Mouse (Mus musculus) hindbrain, embryonic 16.5 days (tissue): ENCODE measurements at regions not wholly inside any gene's neighbourhood (a gene's known extent, or its start where the extent isn't known, plus 50 kb on each side); places are given as distances from the start of the nearest gene placed in this dataset.

Experiments used
- ATAC-seq: fragments of 200-750 bp; cut with Nextera tagmentation; 2 replicates; pipeline ENCODE4 v1.8.0; 2017; ENCODE audit warnings: moderate TSS enrichment, moderate library complexity
- H3K27ac ChIP-seq: fragments of 300-500 bp; sonication (generic); 2 replicates; pipeline ENCODE4 v1.5.1; 2014; ENCODE audit warnings: low read depth, mild to moderate bottlenecking, control low read depth, low read length, moderate library complexity
- H3K27me3 ChIP-seq: fragments of 300-500 bp; sonication (generic); replicated peaks from 2 replicates; pipeline ENCODE4 v1.6.1; 2014; ENCODE audit warnings: low read length; ENCODE audit not compliant: control insufficient read depth, insufficient read depth
- H3K36me3 ChIP-seq: fragments of 300-500 bp; sonication (generic); 2 replicates; pipeline ENCODE4 v1.6.1; 2014; ENCODE audit warnings: mild to moderate bottlenecking, low read length, moderate library complexity, mixed read lengths; ENCODE audit not compliant: control insufficient read depth, insufficient read depth
- H3K4me1 ChIP-seq: fragments of 300-500 bp; sonication (generic); 2 replicates; pipeline ENCODE4 v1.6.1; 2014; ENCODE audit warnings: low read depth, low read length; ENCODE audit not compliant: control insufficient read depth, insufficient read depth
- H3K4me2 ChIP-seq: fragments of 300-500 bp; sonication (generic); 2 replicates; pipeline ENCODE4 v1.6.1; 2014; ENCODE audit warnings: mild to moderate bottlenecking, low read length, control low read depth, moderate library complexity
- H3K4me3 ChIP-seq: fragments of 300-500 bp; sonication (generic); 2 replicates; pipeline ENCODE4 v1.5.1; 2014; ENCODE audit warnings: mild to moderate bottlenecking, low read length, control low read depth, moderate library complexity
- H3K9ac ChIP-seq: fragments of 300-500 bp; sonication (generic); 2 replicates; pipeline ENCODE4 v1.6.1; 2014; ENCODE audit warnings: low read depth, mild to moderate bottlenecking, control low read depth, low read length, moderate library complexity
- H3K9me3 ChIP-seq: fragments of 300-500 bp; sonication (generic); 2 replicates; pipeline ENCODE4 v1.6.1; 2014; ENCODE audit warnings: mild to moderate bottlenecking, low read length, moderate library complexity; ENCODE audit not compliant: control insufficient read depth
- WGBS: fragments of 180-500 bp; shearing (Covaris S2); extraction: QIAGEN DNeasy Blood & Tissue Kit; methylation state at CpG from one replicate; pipeline ENCODE4 v1.1.7; 2014; 5-methylcytosine and 5-hydroxymethylcytosine counted together

DNA sequence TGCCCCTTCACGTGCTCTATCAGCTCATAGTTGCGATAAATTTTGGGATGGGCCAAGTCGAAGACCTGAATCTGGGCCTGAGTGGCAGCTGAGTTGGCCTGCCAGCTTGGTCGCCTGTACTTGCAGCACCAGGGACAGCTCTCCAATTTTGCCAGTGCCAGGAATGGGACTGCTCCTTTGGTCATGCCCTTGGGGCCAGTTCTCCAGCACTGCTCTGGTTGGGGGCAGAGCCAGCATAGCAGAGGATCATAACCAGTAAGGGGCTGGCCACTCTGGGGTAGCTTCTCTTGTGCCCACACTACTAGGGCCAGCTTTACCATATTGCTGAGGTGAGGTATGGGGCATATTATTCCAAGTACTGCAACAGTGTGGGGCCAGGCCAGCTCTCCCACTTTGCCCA is 397.0 kb upstream of the Cadm2 start:
- no peaks in the 10 kb centered on the region for H3K27me3 ChIP-seq
- no peaks in the 10 kb centered on the region for H3K36me3 ChIP-seq
- no peak for ATAC-seq
- no peaks in the 10 kb centered on the region for H3K9me3 ChIP-seq
- no peak overlapping the region for H3K4me3 ChIP-seq
- no peak overlapping the region for H3K27ac ChIP-seq
- H3K9ac ChIP-seq, result no peak overlapping the region
- H3K4me2 ChIP-seq, result no peak overlapping the region
- 76% methylated on average over 4 of the region's 4 CpGs for WGBS
- H3K4me1 ChIP-seq, result no peaks in the 10 kb centered on the region

DNA sequence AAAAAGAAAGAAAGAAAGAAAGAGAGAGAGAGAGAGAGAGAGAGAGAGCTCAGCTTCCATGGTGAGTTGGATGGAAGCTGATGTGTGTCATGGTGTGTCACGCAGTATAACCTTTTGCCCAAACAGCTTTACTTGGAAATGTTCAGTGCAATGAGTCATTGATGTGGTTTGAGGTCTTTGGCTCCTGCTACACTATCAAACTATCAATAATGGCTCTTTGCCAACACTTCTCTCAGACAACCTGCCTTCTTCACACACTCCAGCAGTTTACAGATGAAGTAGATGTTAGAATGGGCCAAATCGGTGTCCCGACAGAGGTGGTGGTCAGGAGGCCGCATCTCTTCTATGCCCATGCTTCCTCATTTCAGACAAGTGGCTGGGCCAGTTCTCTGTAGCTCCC is 369.0 kb upstream of the Cadm2 start:
- Histone ChIP-seq H3K9me3 (no peaks in the 10 kb centered on the region), H3K36me3 (no peaks in the 10 kb centered on the region), H3K27me3 (no peaks in the 10 kb centered on the region), H3K4me1 (no peaks in the 10 kb centered on the region), H3K4me2 (no peak overlapping the region), H3K9ac (no peak overlapping the region), H3K4me3 (no peak overlapping the region), H3K27ac (no peak overlapping the region)
- ATAC-seq, result no peak
- 94% methylated on average over 4 of the region's 4 CpGs for WGBS

DNA sequence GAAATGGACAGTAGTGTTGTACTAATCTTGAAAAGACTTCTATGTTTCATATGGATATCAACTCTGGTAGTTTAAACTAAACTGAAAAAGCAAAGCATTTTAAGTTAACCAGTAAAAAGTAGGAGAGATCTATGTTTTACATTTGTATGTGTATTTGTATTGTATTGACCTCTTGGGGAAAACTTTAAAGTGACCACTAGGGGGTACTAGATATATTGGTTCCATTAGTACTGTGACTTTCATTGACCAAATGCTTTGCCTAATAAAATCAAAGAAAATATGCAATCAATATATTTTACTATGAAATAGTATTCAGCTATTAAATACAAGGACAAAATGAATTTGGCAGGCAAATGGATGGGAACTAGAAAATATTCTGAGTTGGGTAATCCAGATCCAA is 355.9 kb upstream of the Cadm2 start:
- Histone ChIP-seq H3K27me3 (no peaks in the 10 kb centered on the region), H3K9ac (no peak overlapping the region), H3K36me3 (no peaks in the 10 kb centered on the region), H3K4me1 (no peaks in the 10 kb centered on the region), H3K9me3 (no peaks in the 10 kb centered on the region), H3K4me2 (no peak overlapping the region), H3K4me3 (no peak overlapping the region), H3K27ac (no peak overlapping the region)
- no peak for ATAC-seq

DNA sequence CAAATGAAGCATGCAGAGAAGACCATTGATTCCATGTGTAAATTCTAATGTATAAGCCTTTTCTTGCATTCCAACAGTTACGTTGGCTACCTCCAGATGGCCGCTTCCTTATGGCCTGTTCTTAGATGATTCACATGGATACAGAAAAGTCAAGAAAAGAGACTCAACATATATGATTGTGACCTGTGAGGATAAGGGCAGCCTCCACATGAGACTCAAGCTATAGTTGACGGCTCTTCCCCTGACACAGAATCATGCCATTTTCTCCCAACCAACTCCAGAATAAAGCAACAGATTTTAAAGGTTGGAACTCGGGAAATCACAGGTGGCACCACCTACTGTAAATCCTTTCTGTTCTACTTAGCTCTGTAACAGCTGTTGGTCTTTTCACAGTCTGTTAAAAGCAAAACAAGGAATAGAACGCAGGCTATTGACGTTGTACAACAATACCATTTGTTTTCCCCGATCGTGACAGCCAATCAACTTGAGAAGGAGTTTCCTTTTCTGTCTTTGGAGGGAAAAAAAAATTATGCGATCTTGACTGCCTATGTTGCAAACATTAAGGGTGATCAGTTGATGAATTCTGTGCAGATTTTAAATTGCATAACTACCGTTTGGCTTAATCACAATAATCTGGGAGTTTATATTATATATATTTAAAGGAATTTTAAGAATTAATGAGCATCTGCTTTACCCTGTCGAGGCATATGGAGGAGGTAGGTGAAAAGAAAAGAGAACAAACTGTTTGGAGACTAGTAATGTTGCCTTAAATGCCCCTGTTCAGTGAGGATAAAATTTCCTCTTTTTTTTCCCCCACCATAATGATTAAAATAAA is 347.8 kb upstream of the Cadm2 start:
- Histone ChIP-seq H3K27me3 (no peaks in the 10 kb centered on the region), H3K27ac (no peak overlapping the region), H3K9ac (no peak overlapping the region), H3K4me2 (no peak overlapping the region), H3K4me1 (no peaks in the 10 kb centered on the region), H3K36me3 (no peaks in the 10 kb centered on the region), H3K4me3 (no peak overlapping the region), H3K9me3 (no peaks in the 10 kb centered on the region)
- 74% methylated on average over 11 of the region's 11 CpGs for WGBS
- no peak for ATAC-seq

DNA sequence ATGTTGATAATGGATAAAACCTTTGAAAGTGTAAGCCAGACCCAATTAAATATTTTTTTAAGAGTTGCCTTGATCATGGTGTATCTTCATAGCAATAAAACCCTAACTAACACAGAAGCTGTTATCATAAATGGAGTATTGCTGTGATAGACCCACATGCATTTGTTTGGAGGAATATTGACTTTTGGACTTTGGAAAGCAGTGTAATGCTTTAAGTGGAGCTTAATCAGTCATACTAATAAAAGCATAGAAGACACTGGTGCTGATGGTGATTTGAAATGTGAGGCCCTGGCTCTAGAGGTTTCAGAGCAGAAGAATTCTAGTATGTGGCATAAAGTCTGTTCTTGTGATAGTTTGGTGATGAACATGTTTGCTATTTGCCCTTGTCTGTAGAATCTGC is 328.4 kb upstream of the Cadm2 start:
- Histone ChIP-seq H3K9ac (no peak overlapping the region), H3K4me1 (no peaks in the 10 kb centered on the region), H3K27me3 (no peaks in the 10 kb centered on the region), H3K36me3 (no peaks in the 10 kb centered on the region), H3K4me3 (no peak overlapping the region), H3K27ac (no peak overlapping the region), H3K4me2 (no peak overlapping the region), H3K9me3 (no peaks in the 10 kb centered on the region)
- no peak for ATAC-seq

DNA sequence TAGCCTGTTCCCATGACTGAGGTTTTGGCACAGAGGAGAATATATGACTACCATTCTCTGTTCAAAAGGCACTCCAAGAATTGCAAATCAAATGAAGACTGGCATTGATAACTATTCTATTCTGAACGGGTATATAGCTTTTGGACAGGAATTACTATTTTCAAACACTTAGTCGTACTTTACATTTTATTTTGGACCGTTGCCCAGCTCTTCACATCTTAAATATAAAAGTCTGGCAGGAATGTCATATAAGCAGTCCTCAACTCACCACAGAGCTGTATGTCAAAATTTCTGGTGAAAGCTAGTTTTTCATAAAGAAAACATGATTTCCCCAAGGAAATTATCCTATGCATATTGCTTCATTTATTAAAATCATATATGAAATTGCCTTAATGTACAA is 323.7 kb upstream of the Cadm2 start:
- no peaks in the 10 kb centered on the region for H3K9me3 ChIP-seq
- 76% methylated on average over 3 of the region's 3 CpGs for WGBS
- no peaks in the 10 kb centered on the region for H3K4me1 ChIP-seq
- no peak overlapping the region for H3K4me2 ChIP-seq
- H3K36me3 ChIP-seq, result no peaks in the 10 kb centered on the region
- no peaks in the 10 kb centered on the region for H3K27me3 ChIP-seq
- ATAC-seq, result no peak
- no peak overlapping the region for H3K27ac ChIP-seq
- H3K9ac ChIP-seq, result no peak overlapping the region
- H3K4me3 ChIP-seq, result no peak overlapping the region

DNA sequence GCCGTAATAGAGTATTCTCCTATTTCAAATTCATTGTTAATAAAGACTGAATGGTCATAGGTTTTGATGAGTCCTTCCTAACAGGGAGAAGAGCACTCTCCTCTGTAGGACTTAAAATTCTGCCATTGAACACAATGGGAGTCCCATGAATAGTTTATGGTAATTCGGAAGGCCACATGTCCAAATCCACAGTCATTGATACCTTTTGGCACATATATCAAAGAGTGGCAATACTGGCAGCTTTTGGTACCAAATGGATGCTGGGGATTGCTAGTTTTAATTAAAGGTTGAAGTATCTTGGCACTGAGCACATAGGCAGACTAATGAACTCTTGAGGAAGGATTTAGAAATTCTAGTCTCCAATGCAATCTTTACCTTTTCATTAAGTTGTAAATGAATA is 298.5 kb upstream of the Cadm2 start:
- Histone ChIP-seq H3K27me3 (no peaks in the 10 kb centered on the region), H3K9ac (no peak overlapping the region), H3K4me2 (no peak overlapping the region), H3K36me3 (no peaks in the 10 kb centered on the region), H3K9me3 (no peaks in the 10 kb centered on the region), H3K4me1 (no peaks in the 10 kb centered on the region), H3K27ac (no peak overlapping the region), H3K4me3 (no peak overlapping the region)
- no peak for ATAC-seq
- WGBS, result 74% methylated on average over 2 of the region's 2 CpGs

DNA sequence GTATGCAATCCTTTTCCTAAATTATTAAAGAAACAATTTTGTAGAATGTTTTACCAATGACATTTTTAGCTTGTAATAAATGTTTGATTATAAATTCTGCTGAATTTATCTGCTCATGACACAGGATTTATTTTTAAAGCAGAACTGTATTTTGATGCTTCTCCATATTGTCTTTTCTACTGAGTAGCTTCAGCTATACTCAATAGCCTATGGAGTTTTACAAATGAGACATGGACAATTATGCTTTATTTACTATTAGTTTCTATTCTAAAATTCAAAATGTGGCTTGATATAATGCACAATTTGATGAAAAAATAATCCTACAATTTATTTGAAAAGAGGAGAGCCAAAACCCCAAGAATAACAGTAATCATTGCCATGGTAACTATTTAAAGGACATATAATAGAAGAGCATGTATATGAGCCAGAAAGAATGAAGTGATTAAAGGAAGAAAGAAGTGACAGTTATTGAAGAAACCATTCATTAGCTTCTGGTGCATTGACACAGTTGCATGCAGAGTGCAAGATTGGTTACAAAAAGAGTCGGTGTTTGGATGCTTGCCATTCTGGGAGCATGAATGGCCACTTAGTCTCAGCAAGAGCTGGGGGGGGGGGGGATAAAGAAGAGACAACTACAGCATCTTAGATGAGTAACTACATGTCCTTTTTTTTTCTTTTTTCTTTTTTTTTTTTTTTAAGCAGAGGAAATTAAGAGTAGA is 250.8 kb upstream of the Cadm2 start:
- Histone ChIP-seq H3K27ac (no peak overlapping the region), H3K9me3 (no peaks in the 10 kb centered on the region), H3K4me3 (no peak overlapping the region), H3K4me1 (no peaks in the 10 kb centered on the region), H3K27me3 (no peaks in the 10 kb centered on the region), H3K9ac (no peak overlapping the region), H3K36me3 (no peaks in the 10 kb centered on the region), H3K4me2 (no peak overlapping the region)
- 12% methylated on average over 1 of the region's 1 CpGs for WGBS
- peak; percentile 95 for ATAC-seq

DNA sequence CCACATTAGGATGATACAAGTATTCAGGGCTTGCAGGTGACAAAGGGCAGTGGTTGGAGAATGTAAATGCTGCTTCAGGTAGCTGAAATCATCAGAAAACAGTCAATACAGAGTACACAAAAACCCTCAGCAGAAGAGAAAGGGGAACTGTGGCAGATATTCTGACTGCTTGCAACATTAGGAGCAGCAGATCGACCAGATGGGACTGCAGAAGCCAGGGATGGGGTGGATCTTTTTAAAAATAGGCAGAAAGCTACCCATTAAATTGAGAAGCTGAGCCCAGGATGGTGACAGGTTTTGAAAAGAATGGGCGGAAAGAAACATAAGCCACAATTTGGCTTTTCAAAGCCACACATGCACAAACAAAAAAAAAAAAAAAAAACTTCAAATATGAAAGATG is 229.5 kb upstream of the Cadm2 start:
- Histone ChIP-seq H3K4me3 (no peak overlapping the region), H3K4me1 (no peaks in the 10 kb centered on the region), H3K9me3 (no peaks in the 10 kb centered on the region), H3K4me2 (no peak overlapping the region), H3K27ac (no peak overlapping the region), H3K27me3 (no peaks in the 10 kb centered on the region), H3K9ac (no peak overlapping the region), H3K36me3 (no peaks in the 10 kb centered on the region)
- WGBS, result 65% methylated on average over 2 of the region's 2 CpGs
- no peak for ATAC-seq
